Mouse (Mus musculus): Measurements from ENCODE around the gene A730009L09Rik.

GRCm38 (mm10) chr16:84469994-84470393 lies 44.9 kb upstream of the A730009L09Rik start:
- TF ChIP-seq CTCF (IDR thresholded peaks at IDR 0.05; ENCODE audit: extremely low read depth, insufficient read length, insufficient replicate concordance, low read depth, low read length) = no peak
- no peak for TF ChIP-seq POLR2A (IDR thresholded peaks at IDR 0.05; ENCODE audit: low read depth, low read length)
